Mouse (Mus musculus): ENCODE data around the gene Ldlrad3.
A peak's percentile ranks its signal among the peaks of the same experiment; 100 is the strongest.

The Ldlrad3 gene

GRCm38 (mm10) chr2:102116521-102117401 lies 69.4 kb downstream of the Ldlrad3 start:
- no peak for DNase-seq (ENCODE audit: low spot score)

- no peak for DNase-seq (ENCODE audit: low spot score)
Observed at GRCm38 (mm10) chr2:102113801-102114200, 72.4 kb downstream of the Ldlrad3 start.

- no peak for DNase-seq (ENCODE audit: low spot score)
Observed at GRCm38 (mm10) chr2:102113323-102113722, 72.9 kb downstream of the Ldlrad3 start.

DNA sequence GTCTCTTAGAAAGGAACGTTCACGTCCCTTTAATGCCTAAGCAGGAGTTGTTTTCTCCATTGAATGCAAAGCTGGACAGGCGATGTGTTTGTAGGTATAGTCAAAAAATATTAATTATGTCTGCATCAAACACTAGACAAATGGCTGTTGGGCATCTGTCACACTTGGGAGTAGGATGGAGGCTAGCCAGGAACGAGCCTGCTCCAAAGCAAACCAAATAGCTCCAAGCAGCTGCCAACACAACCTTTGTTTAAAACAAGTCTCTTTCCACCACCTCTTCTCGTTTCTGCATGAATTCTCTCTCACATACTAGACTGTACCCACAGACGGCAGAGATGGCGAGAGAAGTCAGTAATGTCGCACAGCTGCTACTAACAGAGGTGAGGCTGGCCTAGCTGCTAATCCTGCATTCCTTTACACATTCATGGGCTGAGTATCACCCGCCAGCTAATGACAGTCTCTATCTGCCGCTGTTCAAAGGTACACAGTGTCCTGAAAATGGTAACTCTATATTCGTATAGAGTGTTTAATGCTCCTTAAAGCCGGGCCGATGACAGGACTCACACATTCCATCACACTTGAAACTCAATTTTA lies 74.2 kb downstream of the Ldlrad3 start:
- no peak for DNase-seq (ENCODE audit: low spot score)

DNA sequence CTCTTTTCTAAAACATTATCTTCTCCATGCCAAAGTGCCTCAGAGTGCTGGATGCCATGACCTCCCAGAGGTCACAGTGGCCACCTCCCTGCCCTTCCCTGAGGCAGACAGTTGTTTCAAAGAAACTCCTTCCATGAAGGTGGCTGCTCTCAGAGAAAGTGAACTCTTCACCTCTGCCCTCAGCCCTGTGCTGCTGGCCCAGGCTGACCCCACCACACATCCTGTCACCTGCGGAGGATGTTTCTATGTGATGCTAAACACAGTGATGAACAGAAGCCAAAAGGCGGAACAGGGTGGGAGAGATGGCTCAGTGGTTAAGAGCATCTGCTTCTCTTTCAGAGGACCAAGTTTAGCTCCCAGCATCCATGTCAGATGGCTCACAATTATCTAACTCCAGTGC lies 75.9 kb downstream of the Ldlrad3 start:
- DNase-seq (ENCODE audit: low spot score), result no peak

GRCm38 (mm10) chr2:102107280-102107679 lies 78.9 kb downstream of the Ldlrad3 start:
- peak; percentile 31 for DNase-seq (ENCODE audit: low spot score)

GRCm38 (mm10) chr2:102106728-102107127 lies 79.5 kb downstream of the Ldlrad3 start:
- DNase-seq (ENCODE audit: low spot score), result no peak

DNA sequence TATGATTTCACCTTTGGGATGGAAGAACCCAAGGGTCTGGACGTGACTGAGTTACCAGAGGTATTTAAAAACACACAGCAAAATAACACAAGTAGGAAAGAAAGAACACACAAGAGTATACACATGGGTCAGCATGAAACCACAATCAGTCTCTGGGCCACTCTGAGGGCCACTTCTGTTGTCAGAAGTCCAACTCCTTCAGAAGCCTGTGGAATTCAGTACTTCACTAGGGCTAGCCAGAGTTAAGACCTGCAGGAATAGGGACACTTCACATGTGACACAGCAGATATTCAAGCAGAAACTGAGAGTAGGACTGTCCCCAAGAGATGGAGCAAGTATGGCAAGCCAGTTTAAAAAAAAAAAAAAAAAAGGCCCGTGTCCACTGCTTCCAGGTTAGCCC lies 80.7 kb downstream of the Ldlrad3 start:
- no peak for DNase-seq (ENCODE audit: low spot score)

GRCm38 (mm10) chr2:102103955-102104354 lies 82.2 kb downstream of the Ldlrad3 start:
- DNase-seq (ENCODE audit: low spot score), result no peak

GRCm38 (mm10) chr2:102100490-102100889 lies 85.7 kb downstream of the Ldlrad3 start:
- DNase-seq (ENCODE audit: low spot score), result no peak

DNA sequence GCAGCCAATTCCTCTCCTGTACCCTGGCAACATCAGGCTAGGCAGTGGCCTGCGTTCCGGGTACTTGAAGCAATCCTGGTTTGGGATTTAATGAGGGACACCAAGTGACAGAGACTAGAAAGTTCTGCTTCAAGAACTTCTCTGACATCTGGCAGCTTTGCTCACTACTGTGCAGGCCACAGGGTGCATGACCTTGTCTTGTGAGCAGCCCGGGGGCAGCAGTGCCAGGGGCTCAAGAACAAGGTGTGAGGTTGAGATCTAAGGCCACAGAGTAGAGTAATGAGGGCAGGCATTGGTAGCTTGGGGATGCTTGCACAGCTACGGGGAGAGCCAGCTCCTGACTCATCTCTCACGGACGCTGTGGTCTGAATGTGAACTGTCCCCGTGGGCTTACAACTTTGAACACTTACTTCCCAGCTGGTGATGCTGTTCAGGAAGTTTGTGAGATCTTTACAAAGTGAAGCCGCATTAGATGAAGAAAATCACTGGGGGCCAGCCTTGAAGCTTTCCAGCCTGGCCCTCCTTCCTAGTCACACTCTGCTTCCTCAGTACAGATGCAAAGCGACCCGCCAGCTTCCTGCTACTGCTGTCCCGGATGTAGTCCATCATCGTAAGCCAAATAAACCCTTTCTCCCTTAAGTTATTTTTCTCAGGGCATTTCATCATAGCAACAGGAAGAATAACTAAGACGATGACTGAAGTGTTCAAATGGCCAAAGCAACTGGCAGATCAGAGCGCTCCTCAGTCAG lies 86.3 kb downstream of the Ldlrad3 start:
- no peak for DNase-seq (ENCODE audit: low spot score)

- DNase-seq (ENCODE audit: low spot score), result no peak
Observed at GRCm38 (mm10) chr2:102099261-102099660, 86.9 kb downstream of the Ldlrad3 start.

DNA sequence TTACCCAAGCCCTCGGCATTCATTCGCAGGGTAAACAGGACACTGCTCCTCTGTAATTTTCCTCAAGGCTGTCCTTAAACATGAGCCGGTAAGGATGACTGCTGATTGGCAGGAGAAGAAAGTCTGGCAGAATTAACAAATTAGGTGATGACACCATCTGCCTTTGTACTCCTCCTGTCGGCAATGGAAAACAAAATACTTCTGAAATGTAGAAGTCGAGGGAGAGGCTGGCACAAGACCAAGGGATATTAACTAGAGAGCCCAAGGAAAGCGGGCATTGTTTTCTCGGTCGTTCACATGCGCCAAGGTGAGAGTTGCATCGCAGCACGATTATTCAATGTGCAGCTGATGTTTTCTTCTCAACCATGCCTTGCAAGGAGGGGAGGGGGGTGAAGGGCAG lies 91.4 kb downstream of the Ldlrad3 start:
- no peak for DNase-seq (ENCODE audit: low spot score)

- no peak for DNase-seq (ENCODE audit: low spot score)
Observed at GRCm38 (mm10) chr2:102094281-102094680, 91.9 kb downstream of the Ldlrad3 start.

DNA sequence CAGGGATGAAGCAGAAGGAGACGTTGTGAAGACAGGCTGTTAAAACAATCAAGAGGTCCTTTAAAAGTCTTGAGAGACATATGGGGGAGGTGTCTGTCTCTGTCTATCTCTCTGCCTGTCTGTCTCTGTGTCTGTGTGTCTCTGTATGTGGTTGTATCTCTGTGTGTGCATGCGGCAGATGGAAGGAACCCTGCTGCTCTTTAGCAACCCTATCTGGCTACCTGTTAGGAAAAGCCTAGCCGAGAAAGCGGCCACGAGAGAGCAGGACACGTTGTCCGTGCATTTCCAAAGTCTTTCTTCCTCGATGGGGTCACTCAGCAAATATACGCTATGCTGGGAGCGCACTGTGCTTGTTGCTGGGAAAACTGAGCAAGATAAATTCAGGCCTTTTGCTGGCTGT lies 93.6 kb downstream of the Ldlrad3 start:
- no peak for DNase-seq (ENCODE audit: low spot score)

DNA sequence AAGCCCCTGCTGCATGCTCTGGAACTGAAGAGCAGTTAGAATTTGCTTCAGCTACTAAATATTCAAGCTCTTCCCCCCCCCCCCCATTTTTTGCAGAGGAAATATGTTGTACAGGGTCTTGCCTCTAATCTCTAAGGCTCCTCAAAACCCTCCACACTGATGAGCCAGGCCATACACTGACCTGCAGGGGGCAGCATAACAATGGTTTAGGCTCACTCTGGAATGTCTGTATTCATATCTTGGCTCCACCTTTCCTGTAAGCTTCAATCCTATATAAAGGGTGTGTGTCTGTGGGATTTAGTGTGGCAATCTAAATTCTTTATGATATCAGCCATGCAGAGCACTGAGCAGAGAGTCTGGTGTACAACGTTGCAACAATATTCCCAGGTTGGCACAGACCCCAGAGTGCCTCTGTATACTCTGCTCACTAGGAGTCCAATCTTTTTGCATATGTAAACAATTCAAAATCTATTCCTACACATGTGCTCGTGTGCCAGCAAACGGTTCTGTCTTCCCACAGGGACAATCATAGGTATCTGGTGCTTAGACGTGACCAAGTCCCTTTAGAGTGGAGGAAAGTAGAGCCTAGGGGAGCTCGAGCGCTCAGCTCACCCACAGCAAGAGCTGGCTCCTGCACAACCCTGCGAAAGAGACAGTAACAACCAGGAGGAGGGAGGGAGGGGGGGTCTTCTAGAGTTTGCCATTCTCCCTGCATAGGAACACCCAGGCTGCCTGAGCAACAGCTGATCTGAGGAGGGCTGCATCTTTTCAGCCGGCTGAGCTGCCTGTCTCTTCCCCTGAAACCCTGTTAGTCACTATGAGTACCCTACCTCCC lies 94.5 kb downstream of the Ldlrad3 start:
- peak; percentile 86 for DNase-seq (ENCODE audit: low spot score)

DNA sequence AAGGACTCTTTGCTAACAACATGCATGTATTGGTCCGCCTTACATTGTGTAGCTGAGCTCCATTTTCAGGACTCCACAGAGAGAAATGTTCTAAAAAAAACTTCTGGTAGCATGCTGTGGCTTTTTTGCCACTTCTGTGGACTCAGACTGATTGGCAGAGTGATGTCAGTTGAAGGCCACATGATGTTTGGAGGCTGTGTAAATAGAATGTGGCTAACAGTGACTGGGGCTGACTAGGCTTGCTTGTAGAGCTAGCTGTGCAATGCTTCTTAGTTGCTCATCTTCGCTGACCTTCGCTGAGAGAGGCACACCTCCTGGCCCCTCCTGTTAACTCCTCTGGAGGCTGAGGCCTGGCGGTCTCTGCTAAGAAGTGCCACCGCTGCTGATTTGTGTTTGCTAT lies 98.4 kb downstream of the Ldlrad3 start:
- no peak for DNase-seq (ENCODE audit: low spot score)

GRCm38 (mm10) chr2:102086583-102086982 lies 99.6 kb downstream of the Ldlrad3 start:
- no peak for DNase-seq (ENCODE audit: low spot score)

- no peak for DNase-seq (ENCODE audit: low spot score)
Observed at GRCm38 (mm10) chr2:102082782-102083181, 103.4 kb downstream of the Ldlrad3 start.

GRCm38 (mm10) chr2:102077554-102077953 lies 108.6 kb downstream of the Ldlrad3 start:
- DNase-seq (ENCODE audit: low spot score), result peak; percentile 89

DNA sequence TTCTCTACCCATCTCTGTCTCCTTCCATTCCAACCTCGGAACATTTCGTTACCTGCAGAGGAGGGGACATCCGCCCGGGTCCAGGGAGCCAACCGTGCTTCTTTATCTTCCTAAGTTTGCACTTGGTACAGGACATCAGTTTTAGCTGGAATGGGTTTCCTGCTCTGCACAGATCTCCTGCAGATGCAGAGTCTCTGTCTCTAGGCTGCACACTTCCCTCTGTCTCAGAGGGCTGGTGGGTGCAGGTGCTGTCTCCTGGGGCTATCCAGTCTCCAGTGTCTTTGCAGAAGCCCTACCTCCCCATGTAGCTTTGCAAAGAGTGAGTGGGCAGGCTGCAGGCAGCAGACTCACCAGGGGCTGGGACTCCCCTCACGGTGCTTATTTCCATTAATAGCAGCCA lies 109.9 kb downstream of the Ldlrad3 start:
- DNase-seq (ENCODE audit: low spot score), result no peak
